Mouse (Mus musculus) hindbrain, embryonic 14.5 days (tissue): ENCODE data around the gene Stk25. TPM values are rescaled to one million over a fixed set of nuclear protein-coding genes. Genes with fewer than 3 reads are reported as not detected.
"Not testable (repeated sequence)": the region's sequence is repeated elsewhere in the genome, so short reads cannot be mapped to it uniquely, and the experiment has no call there.

Experiments used
- ATAC-seq: fragments of 200-750 bp; cut with Nextera tagmentation; 2 replicates; pipeline ENCODE4 v1.8.0; 2017; ENCODE audit warnings: moderate number of reproducible peaks, mild to moderate bottlenecking, moderate TSS enrichment, moderate library complexity; ENCODE audit not compliant: low FRiP score
- DNase-seq: peaks from one replicate; pipeline ENCODE4 v3.0.0-alpha.2; 2015; ENCODE audit warnings: low spot score
- H3K27ac ChIP-seq: fragments of 300-500 bp; sonication (generic); 2 replicates; pipeline ENCODE4 v1.5.1; 2014; ENCODE audit warnings: mild to moderate bottlenecking, moderate library complexity
- H3K27me3 ChIP-seq: fragments of 300-500 bp; sonication (generic); 2 replicates; pipeline ENCODE4 v1.6.1; 2014; ENCODE audit warnings: mild to moderate bottlenecking, low read length, mixed read lengths; ENCODE audit not compliant: control insufficient read depth, insufficient read depth
- H3K36me3 ChIP-seq: fragments of 300-500 bp; sonication (generic); replicated peaks from 2 replicates; pipeline ENCODE4 v1.6.1; 2014; ENCODE audit not compliant: control insufficient read depth, insufficient read depth
- H3K4me1 ChIP-seq: fragments of 300-500 bp; sonication (generic); replicated peaks from 2 replicates; pipeline ENCODE4 v1.6.1; 2014; ENCODE audit warnings: antibody characterized with exemption, low read length, mixed read lengths; ENCODE audit not compliant: control insufficient read depth, insufficient read depth
- H3K4me2 ChIP-seq: fragments of 300-500 bp; sonication (generic); replicated peaks from 2 replicates; pipeline ENCODE4 v1.6.1; 2014; ENCODE audit warnings: mild to moderate bottlenecking, moderate library complexity
- H3K4me3 ChIP-seq: fragments of 300-500 bp; sonication (generic); replicated peaks from 2 replicates; pipeline ENCODE4 v1.5.1; 2014; ENCODE audit warnings: mild to moderate bottlenecking, low read length
- H3K9ac ChIP-seq: fragments of 300-500 bp; sonication (generic); 2 replicates; pipeline ENCODE4 v1.6.1; 2014
- H3K9me3 ChIP-seq: fragments of 300-500 bp; sonication (generic); 2 replicates; pipeline ENCODE4 v1.6.1; 2016; ENCODE audit warnings: low read length; ENCODE audit not compliant: control insufficient read depth
- WGBS: fragments of 180-500 bp; shearing (Covaris S2); extraction: QIAGEN DNeasy Blood & Tissue Kit; methylation state at CpG from one replicate; pipeline ENCODE4 v1.1.7; 2014; 5-methylcytosine and 5-hydroxymethylcytosine counted together
- polyA plus RNA-seq: library from polyadenylated mRNA; unstranded; fragments of >200 nt; fragmentation: Nextera tagmentation; extraction: Ambion mirVana; gene quantifications from 2 replicates; pipeline ENCODE4 v1.2.1, GENCODE M21; 2014

Stk25 gene
- polyA plus RNA-seq = 354 and 373 TPM in 2 replicates

DNA sequence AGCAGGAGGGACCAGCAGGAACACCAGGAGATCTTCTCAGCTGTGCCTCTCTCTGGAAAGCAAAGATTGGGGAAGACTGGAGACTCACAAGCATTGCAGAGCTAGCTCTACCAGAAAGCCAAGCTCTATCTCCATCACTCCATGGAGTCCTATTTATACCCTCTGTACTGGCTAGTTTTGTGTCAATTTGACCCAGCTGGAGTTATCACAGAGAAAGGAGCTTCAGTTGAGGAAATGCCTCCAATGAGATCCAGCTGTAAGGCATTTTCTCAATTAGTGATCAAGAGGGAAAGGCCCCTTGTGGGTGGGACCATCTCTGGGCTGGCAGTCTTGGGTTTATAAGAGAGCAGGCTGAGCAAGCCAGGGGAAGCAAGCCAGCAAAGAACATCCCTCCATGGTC, at the start of gene Stk25:
Stk25 (minus strand) TSS at position 101 of the 400 bp plus-strand sequence.
- not testable (repeated sequence) for H3K4me3 ChIP-seq, H3K4me2 ChIP-seq, H3K9ac ChIP-seq, H3K27me3 ChIP-seq, DNase-seq, ATAC-seq, H3K27ac ChIP-seq, H3K9me3 ChIP-seq, H3K4me1 ChIP-seq, H3K36me3 ChIP-seq

DNA sequence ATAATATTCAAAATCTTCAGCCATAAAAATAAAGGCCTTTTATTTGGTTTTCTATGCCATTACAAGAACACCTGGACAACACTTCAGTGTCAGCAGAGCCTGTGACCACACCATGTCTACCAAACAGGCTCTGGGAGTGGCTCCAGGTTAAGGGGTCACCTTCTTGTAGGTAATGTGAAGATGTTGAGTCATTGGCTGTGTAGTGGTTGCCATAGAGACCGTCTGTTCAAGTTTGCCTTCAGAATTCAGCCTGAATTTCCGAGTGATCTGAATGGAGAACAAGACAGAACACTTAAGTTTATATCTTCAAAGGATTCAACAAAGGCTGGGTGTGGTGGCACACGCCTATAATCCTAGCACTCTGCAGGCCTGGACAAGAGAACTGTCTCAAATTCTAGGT, 46.9 kb upstream of the Stk25 start:
- no peaks in the 10 kb centered on the region for H3K27me3 ChIP-seq
- H3K9me3 ChIP-seq = no peaks in the 10 kb centered on the region
- H3K4me2 ChIP-seq = no peak overlapping the region
- H3K36me3 ChIP-seq = peaks cover 25% of the 10 kb centered on the region
- 70% methylated on average over 3 of the region's 3 CpGs for WGBS
- H3K4me1 ChIP-seq = no peaks in the 10 kb centered on the region
- DNase-seq (no peak), ATAC-seq (no peak; the same call in 1 of the 2 replicates)
- no peak overlapping the region for H3K27ac ChIP-seq
- H3K9ac ChIP-seq = no peak overlapping the region
- H3K4me3 ChIP-seq = no peak overlapping the region

GRCm38 (mm10) chr1:93704341-93704740, 45.9 kb upstream of the Stk25 start:
- Histone ChIP-seq H3K27ac (no peak overlapping the region), H3K4me3 (no peak overlapping the region), H3K4me2 (no peak overlapping the region), H3K9ac (no peak overlapping the region), H3K36me3 (peaks cover 25% of the 10 kb centered on the region), H3K4me1 (no peaks in the 10 kb centered on the region), H3K27me3 (no peaks in the 10 kb centered on the region), H3K9me3 (no peaks in the 10 kb centered on the region)
- DNase-seq (no peak), ATAC-seq (no peak)
- 84% methylated on average over 9 of the region's 9 CpGs for WGBS

- Histone ChIP-seq H3K9ac (no peak overlapping the region), H3K27ac (no peak overlapping the region), H3K4me2 (no peak overlapping the region), H3K9me3 (no peaks in the 10 kb centered on the region), H3K4me3 (no peak overlapping the region), H3K4me1 (no peaks in the 10 kb centered on the region), H3K27me3 (no peaks in the 10 kb centered on the region), H3K36me3 (peaks cover 25% of the 10 kb centered on the region)
- no peak for ATAC-seq
- no peak for DNase-seq
- WGBS = 91% methylated on average over 10 of the region's 10 CpGs
These were observed 45.1 kb upstream of the Stk25 start for GRCm38 (mm10) chr1:93703472-93704048.

GRCm38 (mm10) chr1:93702106-93702505, 43.6 kb upstream of the Stk25 start:
- ATAC-seq (no peak), DNase-seq (no peak)
- 94% methylated on average over 1 of the region's 1 CpGs for WGBS
- Histone ChIP-seq H3K4me2 (no peak overlapping the region), H3K27ac (no peak overlapping the region), H3K4me1 (no peaks in the 10 kb centered on the region), H3K9ac (no peak overlapping the region), H3K36me3 (peaks cover 25% of the 10 kb centered on the region), H3K27me3 (no peaks in the 10 kb centered on the region), H3K4me3 (no peak overlapping the region), H3K9me3 (no peaks in the 10 kb centered on the region)

GRCm38 (mm10) chr1:93699159-93699558, 40.7 kb upstream of the Stk25 start:
- Histone ChIP-seq H3K4me3 (no peak overlapping the region), H3K9ac (no peak overlapping the region), H3K27ac (no peak overlapping the region), H3K9me3 (no peaks in the 10 kb centered on the region), H3K36me3 (peaks cover 29% of the 10 kb centered on the region), H3K4me2 (no peak overlapping the region), H3K4me1 (no peaks in the 10 kb centered on the region), H3K27me3 (no peaks in the 10 kb centered on the region)
- DNase-seq = no peak
- no peak for ATAC-seq
- WGBS = 90% methylated on average over 4 of the region's 4 CpGs

GRCm38 (mm10) chr1:93697317-93697716, 38.9 kb upstream of the Stk25 start:
- Histone ChIP-seq H3K9me3 (no peaks in the 10 kb centered on the region), H3K4me1 (no peaks in the 10 kb centered on the region), H3K36me3 (peaks cover 21% of the 10 kb centered on the region), H3K9ac (no peak overlapping the region), H3K27me3 (no peaks in the 10 kb centered on the region), H3K4me3 (no peak overlapping the region), H3K4me2 (no peak overlapping the region), H3K27ac (no peak overlapping the region)
- WGBS = 65% methylated on average over 3 of the region's 3 CpGs
- ATAC-seq = no peak
- no peak for DNase-seq

DNA sequence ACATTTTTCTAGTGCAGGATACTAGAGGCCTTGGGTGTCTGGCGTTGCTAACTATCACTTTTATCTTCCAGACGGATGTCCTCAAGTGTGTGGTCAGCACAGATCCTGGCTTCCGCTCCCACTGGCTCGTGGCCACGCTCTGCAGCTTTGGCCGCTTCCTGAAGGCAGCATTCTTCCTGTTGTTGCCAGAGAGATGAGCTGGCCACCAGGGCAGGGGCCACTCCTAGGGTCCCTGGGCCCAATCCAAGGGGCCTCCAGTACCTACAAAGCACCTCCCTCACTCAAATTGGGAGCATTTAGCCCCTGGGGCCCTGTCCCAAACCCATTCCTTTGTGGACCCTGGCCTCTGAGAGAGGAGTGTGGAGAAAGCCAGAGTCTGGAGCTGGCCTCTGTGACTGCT, 36.5 kb upstream of the Stk25 start:
- H3K4me3 ChIP-seq = no peak overlapping the region
- H3K36me3 ChIP-seq = peaks cover 31% of the 10 kb centered on the region
- H3K27me3 ChIP-seq = no peaks in the 10 kb centered on the region
- DNase-seq (no peak), ATAC-seq (no peak)
- H3K27ac ChIP-seq = no peak overlapping the region
- H3K9ac ChIP-seq = no peak overlapping the region
- WGBS = 93% methylated on average over 6 of the region's 6 CpGs
- no peak overlapping the region for H3K4me2 ChIP-seq
- H3K9me3 ChIP-seq = no peaks in the 10 kb centered on the region
- H3K4me1 ChIP-seq = no peaks in the 10 kb centered on the region

DNA sequence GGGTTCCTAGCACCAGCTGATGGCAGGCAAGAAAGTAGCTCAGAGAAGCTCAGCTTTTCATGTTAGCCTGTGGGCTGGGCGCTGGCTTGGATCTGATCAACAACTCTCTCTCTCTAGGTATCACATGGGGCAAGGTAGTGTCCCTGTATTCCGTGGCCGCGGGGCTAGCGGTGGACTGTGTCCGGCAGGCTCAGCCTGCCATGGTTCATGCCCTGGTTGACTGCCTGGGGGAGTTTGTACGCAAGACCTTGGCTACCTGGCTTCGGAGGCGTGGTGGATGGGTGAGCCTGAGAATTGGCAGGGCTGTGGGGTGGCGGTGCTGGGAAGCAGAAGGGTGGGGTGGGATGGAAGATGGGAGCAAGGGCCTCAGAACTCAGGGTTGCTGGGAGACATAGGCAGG, 35.5 kb upstream of the Stk25 start:
- Histone ChIP-seq H3K27me3 (no peaks in the 10 kb centered on the region), H3K4me1 (0 out of 2 replicates have a peak, but pooled peaks cover under 1% of the 10 kb centered on the region), H3K4me3 (no peak overlapping the region), H3K9me3 (no peaks in the 10 kb centered on the region), H3K9ac (no peak overlapping the region), H3K4me2 (no peak overlapping the region), H3K27ac (no peak overlapping the region), H3K36me3 (peaks cover 31% of the 10 kb centered on the region)
- no peak for DNase-seq
- ATAC-seq = no peak
- WGBS = 94% methylated on average over 10 of the region's 10 CpGs

DNA sequence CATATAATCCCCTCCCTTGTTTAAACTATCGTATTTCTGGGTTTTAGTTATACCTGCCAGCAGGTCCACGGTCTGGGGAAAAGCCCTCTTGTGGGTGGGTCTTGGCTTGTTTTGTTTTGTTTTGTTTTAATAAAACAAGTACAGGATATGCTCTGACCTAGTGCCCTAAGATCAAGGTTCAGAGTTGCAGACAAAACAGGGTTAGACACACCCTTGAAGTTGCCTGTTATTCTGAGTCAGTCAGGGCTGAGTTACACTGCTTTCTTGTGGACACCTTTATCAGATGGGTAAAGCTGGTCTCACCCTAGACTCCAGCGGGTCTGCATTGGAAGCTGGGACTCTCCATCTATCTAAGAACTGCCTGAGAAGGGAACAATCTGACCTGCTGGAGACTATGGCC, 35.0 kb upstream of the Stk25 start:
- no peaks in the 10 kb centered on the region for H3K27me3 ChIP-seq
- ATAC-seq = no peak
- no peak overlapping the region for H3K4me2 ChIP-seq
- H3K4me1 ChIP-seq = 0 out of 2 replicates have a peak, but pooled peaks cover 4% of the 10 kb centered on the region
- H3K4me3 ChIP-seq = no peak overlapping the region
- no peaks in the 10 kb centered on the region for H3K9me3 ChIP-seq
- 93% methylated on average over 3 of the region's 3 CpGs for WGBS
- H3K36me3 ChIP-seq = peaks cover 31% of the 10 kb centered on the region
- no peak for DNase-seq
- no peak overlapping the region for H3K9ac ChIP-seq
- no peak overlapping the region for H3K27ac ChIP-seq
